Mouse (Mus musculus): ENCODE measurements around the gene Epha5.

The Epha5 gene

DNA sequence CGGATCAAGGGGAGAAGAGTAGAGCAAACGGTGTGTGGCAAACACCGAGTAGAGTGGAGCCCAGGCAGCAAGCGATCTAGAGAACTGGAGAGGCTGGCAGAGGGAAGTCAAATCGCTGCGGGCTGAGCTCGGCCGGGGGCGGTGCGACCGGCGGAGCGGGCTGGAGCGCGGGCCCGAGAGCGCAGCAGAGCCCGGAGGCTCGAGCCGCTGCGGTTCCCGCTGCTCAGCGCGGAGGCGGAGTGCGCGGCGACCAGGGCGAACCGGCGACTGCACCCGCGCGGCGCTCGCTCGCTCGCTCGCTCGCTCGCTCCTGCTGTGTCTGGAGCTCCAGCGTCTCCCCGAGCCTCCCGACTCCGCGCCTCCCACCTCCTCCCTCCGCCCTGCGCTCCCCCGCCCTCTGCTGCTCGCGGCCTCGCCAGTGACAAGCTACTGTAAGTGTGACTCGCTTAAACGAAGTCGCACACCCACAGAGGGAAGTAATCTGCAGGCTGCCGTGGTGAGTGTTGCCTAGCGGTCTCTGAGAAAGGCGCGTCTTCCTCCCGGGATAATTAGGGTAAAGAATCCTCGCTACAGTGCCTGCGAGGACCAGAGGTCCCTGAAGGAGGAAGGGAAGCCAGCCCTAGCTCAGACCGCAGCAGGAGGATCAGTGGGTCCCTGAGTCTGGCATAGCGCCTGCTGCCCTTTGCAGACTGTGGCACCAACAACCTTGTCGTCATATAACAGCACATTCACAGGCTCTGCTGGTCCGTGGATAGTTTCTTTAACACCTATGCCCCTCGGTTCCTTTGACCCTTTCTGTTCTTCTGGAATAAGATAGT, at the start of gene Epha5:
Gene Epha5 (minus strand): TSS at position 321 of the 818 bp plus-strand sequence.
- DNase-seq (ENCODE audit: low spot score): peak; percentile 88

DNA sequence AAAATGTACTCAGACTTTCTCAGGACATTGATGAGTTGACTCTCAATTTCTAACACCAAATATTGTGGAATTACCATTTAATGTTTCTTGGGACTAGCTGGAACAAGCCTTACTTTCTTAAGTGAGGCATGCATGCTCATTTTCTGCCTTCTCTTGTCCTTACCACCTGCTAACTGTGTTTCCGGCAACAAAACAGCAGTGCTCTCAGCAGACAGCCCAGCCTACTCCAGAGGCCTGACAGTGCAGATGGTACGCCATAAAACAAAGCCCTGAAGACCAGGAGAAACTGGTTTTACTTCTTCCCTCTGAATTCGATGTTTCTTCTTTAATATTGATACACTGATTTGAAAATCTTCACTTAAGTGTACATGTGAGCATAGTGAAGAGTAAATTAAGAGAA, 39.0 kb upstream of the Epha5 start:
- peak; percentile 13 for DNase-seq (ENCODE audit: low spot score)

DNA sequence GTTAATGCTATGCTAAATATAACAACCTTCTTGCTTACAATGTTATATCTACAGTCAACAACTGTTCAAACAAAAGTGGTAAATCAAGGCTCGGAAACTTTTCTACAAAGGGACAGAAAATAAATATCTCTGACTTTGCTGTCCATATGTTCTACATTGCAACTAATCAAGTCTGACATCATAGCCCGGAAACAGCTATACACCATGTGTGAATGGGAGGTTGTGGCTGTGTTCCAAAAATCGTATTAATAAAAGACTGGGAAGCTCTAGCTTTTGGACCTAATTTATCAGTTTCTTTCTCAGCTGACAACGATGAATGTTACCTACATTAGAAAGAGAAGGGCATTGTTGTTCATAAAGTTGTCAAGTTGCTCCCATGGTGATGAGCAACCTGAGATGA, 37.5 kb upstream of the Epha5 start:
- DNase-seq (ENCODE audit: low spot score): no peak

DNA sequence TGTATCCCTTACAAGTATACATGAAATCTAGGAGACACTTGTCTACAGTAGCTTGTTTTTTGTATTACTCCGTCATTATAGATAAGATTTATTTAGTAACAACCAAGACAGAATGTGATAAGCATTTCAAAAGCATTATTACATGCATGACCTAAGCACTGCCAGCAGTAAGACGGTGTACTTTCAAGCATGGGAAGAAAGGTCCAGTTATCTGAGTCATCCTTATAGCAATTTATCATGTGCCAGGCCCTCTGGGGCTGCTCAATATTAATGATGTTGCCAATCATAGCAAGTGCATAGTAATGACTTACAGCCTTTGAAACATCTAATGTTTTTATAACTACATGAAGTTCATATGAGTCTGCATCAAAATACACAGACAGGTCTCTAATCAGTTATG, 36.7 kb upstream of the Epha5 start:
- DNase-seq (ENCODE audit: low spot score): peak; percentile 10

DNA sequence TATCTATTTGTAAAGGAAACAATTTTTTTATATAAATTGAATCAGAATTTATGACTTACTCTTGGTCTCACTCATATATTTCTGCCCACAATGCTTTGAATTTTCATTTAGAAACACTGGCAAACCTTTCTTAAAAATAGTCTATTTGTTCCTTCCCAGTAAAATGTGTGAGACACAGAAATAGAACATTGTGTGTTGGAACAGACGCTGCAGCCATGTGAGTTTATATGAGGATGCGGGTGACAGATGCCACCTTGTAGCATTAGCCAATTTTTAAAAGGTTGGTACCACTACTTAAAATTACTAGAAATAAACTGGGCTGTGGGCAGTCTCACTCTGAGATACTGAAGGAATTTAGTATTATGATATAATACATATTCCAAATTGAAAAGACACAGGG, 23.1 kb upstream of the Epha5 start:
- no peak for DNase-seq (ENCODE audit: low spot score)

DNA sequence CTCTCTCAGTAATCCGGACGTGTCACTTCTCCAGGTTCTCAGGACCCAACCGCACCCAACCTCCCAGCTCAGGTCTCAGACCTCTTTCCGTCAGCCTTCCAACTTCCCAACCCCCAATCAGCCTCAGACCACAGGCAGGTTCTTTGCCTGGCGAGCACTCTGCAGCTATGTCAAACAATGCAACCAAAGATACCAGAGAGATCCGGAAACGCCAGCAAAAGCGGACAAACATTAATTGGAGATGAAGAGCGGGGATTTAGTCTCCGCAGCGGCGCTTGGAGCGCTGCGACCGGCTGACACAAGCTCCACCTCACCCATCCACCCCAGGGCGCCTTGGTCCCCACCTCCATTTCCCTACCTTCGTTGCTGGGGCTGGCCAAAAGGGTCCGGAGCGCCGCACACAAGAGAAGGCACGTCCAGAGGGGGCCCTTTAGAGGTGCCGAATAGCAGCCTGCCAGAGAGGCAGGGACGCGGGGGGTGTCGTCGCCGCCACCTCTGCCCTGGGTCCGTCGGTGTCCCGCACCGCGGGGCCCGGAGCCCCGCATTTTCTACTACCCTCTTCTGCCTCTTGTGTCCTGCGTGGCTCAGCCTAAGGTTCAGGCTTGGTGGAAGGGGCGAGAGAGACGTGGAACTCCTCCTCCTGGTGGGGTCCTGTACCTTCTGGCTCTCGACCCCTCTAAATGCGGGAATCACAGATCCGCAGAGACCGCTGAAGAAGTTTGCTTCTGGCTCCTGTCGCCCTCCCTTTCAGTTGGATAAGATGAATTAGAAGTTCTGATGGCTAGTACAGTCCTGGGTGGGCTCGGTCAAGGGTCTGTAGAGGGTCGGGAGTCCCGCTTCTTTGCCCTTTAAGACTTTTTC, 991 bp downstream of the Epha5 start:
- peak; percentile 63 for DNase-seq (ENCODE audit: low spot score)

DNA sequence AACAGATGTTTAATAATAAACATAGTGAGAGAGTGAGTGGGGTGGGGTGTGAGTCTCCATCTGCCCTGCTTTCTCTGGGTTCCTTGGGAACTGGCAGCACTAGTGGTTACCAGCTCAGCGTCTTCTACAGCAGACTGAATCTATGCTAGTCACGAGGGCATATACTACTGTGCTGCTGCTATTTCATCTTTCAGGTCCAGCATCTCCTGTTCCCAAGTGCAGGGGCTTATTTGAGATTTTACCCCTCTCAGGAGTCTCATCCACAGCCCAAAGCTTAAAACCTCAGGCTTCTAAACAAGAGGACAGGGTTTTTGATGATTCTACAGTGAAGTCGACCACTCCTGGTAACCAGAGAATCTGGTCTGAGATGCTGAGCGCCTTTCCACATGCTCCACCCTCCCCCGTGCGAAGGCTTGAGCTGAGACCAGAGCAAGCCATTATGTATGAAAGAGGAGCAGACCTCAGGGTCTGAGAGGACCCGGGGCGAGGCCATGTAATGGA, 2.2 kb downstream of the Epha5 start:
- peak; percentile 61 for DNase-seq (ENCODE audit: low spot score)

DNA sequence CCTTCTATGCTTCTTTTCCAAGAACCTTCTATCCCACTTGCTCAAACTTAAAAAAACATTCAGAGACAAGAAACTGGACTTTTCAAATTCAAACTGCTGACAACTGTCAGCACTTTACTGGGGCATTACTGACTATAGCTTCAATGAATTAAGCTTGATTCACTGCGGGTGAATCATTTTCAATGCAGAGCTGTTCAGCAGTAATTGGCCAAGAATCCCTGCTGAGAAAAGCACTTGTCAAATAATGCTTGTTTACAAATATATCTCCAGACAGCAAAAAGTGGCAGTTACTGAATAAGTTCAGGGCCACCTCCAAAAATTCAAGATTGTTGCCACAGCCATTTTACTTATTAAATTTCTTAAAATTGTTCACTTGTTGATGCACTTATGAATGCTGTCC, 4.2 kb downstream of the Epha5 start:
- DNase-seq (ENCODE audit: low spot score): peak; percentile 73

DNA sequence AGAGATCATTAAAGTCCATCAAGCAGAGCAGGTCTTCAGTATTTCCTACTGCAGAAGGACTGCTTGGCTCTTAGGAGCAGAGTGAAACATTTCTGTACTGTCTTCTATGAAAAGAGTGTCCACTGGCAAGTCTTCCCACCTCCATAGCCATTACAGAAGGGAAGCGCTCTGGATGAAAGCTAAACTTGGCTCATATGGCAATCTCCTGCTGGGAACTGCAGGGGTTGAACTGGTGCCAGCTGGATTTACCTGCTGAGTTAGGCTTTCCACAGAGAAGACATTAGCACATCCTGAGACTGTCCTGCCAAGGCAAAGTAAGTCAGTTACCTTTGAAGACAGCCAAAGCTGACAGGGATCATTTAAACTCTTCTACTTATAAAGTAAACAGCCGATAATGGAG, 8.8 kb downstream of the Epha5 start:
- no peak for DNase-seq (ENCODE audit: low spot score)

DNA sequence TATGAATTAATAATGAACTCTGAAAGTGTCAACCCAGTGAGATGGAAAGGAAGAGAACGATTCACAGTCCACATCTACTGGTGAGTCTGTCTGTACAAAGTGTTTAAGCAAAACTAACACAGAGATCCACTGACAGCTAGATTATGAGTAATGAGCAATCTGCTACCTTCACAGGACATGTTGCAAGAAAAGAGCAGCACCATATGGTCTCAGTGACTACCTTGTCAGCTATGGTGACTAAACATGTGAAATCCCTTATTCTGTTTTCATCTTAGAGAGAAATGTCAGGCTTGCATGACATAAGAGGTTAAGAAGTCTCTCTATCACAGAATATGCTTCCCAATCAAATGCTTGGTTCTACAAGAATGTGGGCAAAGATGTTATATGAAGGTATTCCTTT, 20.1 kb downstream of the Epha5 start:
- DNase-seq (ENCODE audit: low spot score): peak; percentile 32

DNA sequence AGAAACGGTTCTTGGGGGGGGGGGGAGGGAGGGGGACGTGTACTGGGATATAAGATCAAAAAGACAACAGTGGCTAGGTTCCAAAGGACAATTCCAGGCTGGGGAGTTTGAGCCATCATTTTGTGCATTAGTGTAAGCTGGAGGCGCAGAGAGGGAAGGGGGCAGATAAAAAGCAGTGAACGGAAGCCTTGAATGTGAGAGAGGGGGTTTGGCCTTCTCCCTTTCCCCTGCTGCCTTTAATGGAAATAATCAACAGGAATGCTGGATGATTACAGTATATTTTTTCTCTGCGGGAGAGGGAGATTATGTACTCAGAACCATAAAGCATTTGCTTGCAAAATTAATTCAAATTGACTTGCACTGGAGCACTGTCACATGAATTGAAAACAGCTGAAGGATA, 51.8 kb downstream of the Epha5 start:
- DNase-seq (ENCODE audit: low spot score): no peak

DNA sequence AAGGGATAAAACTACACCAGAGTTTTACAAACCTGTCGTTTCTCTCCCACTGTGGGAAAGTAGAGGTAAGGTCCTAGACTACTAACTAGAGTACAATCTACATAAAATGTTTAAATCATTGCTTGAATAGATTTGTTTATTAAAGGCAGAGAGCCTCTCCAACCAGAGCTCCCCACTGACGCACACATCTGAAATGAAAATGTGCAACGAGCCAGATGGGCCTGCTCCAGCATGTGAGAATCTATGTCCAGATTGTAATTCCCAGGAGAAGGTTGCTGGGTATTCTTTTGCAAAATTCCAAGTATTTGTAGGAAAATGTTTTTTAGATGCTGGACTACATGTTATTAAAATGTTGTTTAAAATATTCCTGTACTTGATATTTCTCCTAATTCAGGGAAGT, 57.8 kb downstream of the Epha5 start:
- DNase-seq (ENCODE audit: low spot score): no peak

DNA sequence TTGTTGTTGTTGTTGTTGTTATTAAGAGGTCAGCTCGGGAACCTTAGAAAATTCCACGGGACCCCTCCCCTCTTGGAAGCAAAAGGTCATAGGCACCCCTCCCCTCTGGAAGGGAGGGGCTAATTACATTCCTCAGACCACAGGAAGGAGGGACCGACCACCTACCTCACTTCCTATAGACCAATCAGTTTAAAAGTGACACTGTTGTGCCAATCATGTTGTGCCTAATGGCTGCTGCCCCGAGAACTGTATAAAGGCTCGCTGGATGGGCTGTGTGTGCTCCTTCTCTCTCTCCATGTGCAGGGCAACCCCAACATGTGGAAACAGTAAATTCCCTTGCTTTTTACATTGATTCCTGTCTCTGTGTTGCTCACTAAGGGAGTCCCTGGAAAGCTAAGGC, 64.1 kb downstream of the Epha5 start:
- DNase-seq (ENCODE audit: low spot score): no peak

DNA sequence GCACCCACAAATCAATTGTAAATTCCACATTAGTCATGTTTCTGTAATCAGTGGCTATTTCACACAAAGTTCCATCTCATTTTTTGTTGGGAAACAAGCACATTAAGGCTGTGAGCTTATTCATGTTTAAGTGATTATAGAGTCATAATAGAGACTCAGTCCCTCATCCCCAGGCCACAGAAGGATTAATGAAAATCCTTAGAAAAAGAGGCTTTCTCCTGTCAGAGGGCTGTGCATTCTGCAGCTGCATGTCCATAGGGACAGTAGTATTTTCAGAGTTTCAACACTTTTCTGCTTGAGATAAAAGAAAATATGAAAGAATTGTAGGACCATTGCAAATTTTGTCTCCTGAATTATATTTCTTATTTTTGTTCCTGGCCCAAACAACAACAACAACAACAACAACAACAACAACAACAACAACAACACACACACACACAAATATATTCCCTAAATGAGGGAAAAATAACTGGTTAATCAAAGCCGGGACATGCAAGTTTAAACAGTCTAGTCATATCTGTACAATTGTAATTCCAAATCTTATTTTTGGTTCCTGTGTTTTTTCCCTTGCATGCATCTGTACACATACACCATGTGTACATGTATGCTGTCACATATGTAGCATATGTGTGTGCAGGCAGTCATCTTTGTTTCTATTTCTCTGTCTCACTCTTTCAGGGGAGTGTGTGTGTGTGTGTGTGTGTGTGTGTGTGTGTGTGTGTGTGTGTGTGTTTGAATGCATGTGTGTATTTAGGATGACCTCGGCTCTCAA, 70.3 kb downstream of the Epha5 start:
- no peak for DNase-seq (ENCODE audit: low spot score)

DNA sequence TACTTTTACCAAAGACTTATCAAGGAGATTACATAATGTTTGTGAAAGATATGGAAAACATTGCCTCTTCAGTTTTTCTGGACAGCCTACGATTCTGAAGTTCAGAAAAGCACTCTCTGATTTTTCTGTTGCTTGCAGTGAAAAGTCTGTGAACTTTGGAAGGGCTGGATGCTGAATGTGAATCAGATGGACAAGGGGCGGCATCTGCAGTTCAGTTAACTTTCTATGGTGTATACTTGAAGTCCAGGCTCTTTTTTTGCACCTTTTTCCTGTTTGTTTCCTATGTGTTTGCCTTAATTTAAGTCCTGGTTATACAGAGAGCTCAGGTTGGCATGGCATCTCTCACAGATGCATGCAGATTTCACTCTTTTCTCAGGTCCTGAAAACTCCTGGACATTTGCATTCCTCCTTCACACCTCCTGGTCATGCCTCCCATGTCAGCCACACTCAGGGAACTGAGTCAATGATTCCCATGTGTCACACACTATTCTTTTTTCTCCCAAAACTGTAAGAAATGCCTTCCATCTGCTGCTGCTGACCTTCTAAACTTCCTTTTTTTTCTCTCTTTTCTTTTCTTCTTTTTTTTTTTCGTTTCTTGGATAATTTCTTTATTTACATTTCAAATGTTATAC, 81.2 kb downstream of the Epha5 start:
- DNase-seq (ENCODE audit: low spot score): no peak

DNA sequence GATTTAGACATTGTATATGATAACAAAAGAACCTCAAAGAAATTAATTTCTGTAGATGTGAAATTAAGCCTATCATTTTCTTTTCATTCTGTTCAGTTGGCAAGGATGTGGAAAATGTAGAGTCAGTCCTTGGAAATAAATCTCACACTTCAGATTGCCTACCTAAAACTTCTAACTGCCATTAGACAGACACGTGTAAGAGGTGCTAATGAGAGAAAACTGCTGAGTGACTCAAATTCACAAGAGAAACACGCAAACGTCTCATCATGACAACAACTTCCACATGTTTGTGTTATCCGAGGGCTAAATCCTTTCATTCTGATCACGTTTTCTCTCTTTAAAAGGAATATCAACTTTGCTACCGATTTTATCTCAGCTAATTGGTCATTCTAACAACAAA, 82.7 kb downstream of the Epha5 start:
- no peak for DNase-seq (ENCODE audit: low spot score)

DNA sequence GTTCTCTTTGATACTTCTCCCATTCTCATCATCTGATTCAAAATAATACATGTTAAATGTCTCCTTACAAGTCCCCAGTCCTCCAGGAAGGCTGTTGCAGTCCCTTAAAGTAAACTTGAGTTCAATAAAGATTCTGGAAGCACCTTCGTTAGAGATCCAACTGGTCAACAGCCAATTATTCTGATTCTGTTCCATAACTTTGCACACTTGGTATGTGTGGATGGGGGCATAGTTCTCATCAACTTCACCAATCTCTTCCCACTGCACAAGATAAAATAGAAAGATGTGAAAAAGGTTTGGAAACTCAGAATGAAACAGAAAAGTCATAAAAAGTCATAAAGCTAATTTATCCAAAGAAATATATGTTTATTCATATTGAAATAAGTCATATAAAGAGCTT, 85.6 kb downstream of the Epha5 start:
- peak; percentile 68 for DNase-seq (ENCODE audit: low spot score)

DNA sequence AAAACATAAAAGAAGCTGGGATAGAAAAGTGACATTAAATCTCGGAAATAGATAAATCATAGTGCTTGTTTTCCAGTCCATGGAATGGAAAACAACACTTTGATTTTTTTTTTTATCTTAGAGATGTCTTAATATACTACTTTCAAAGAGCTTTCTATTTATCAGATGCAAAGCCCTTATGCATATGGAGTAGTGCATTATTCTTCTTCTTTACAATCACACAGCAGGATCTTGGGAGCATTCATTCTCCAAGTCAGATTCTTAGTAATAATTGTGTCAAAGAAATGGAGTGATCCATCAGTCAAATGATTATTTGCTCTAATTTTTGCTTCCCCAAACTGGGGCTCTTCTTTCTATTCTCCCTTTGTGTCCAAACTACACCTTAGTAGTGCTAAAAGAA, 96.6 kb downstream of the Epha5 start:
- DNase-seq (ENCODE audit: low spot score): peak; percentile 69

DNA sequence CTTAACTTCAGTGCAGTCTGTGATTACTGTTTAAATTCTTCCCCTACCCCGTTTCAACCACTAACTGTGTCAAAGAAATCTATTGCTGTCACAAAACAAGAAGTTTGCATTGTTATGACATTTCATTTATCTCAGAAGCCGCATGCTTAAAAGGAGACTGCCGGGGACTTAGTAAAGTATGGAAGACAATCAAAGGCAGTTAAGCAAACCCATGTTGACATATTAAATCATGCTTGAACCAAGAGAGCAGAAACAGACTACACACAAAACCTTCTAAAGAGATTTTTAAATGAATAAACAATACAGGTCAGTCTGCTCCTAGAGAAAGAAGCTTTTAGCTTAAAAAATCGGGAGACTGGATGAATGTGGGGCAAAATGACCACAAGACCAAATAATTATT, 97.0 kb downstream of the Epha5 start:
- DNase-seq (ENCODE audit: low spot score): peak; percentile 87

DNA sequence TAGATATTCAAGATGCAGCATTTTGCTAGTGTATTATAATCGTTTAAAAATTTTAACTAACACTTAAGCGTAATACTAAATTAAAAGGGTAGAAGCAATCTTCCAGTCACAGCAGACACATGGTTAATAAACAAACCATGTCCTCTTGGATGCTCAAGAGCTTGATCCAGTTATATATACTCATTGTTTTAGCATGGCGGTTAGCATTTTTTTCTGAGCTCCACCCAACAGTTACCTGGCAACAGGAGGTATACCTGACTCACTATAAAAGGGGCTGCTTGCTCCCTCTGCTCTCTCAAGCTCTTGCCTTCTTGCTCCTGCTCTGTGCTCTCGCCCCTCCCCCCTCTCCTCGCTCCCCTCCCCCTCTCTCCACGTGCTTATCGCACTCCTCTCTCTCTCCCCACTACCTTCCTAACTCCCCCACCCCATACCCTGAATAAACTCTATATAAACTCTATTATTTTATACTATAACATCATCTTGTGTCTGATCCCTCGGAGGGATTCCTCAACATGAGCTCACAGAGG, 98.3 kb downstream of the Epha5 start:
- no peak for DNase-seq (ENCODE audit: low spot score)

DNA sequence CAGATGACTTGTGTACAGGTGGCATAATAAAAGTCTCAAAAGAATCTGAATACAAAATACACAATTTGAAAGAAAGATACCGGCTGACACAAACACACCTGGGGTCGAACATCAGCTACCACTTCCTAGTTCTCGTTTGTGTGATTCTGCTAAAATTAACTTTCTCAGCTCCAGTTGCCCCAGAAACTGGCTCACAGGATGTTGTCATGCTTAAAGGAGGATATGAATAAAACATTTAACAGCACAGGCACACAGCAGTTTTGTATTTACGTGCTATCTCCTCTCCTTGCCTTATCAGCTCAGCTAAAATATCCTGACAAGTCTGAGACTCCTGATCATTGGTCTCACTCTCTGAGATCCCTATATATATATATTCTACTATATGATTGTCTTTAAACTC, 99.3 kb downstream of the Epha5 start:
- DNase-seq (ENCODE audit: low spot score): no peak

DNA sequence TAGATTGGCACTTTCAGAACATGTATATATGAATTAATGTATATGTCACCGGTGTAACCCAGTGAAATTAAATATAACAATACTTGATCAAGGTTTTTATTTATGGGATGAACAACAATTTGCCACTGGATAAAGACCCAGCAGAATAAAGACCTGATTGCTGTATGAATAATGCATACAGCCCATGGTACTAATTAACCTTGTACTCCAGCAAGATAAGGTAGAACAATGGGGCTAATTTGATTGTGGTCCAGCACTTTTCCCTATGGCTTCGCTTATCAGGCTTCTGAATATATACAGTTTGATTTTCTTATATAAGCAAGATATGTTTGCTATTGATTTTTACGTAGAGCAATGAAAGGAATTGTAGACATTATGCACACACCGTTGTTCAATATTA, 103.6 kb downstream of the Epha5 start:
- DNase-seq (ENCODE audit: low spot score): no peak

Data from retina, embryonic 14.5 days (tissue).